25 mouse cellular contexts compared by ENCODE assay signal in the genomic region with DNA sequence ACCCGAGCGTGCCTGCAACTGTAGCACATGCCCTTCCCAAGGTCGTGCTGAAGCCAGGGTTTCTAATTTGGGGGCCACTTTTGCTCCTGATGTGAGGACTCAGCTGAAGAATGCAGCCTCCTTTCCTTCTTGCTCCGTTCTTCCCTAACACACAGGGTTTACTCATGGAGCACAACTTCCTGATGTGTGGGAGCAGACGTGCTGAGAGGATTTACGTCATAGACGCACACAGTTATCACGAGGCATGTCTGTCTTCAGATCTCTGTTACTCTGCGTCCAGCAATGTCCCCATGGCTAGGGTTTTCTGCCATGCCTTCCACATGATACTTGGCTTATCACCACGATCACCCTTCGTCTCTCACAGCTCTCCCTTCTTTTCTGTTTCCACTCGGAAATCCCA.
A peak's percentile ranks its signal among the peaks of the same experiment; 100 is the strongest.
DNase-seq lines count a peak whose midpoint lies in the region; ATAC-seq lines count a peak whose summit lies in the region.
"Had no signal": no experiment of that assay in that cellular context is flagged by ENCODE, and none has a peak within 500 bp of the region (broad histone marks: within the 10 kb centered on the region; RNA-seq: fewer than 3 reads in every experiment).

No protein-coding gene starts in this region.

- DNase-seq in frontal cortex, postnatal 14 days (ENCODE audit: low spot score in 2 of 2): no peak
- no peak for DNase-seq in heart, adult 8-10 months (ENCODE audit: low spot score)
- DNase-seq in layer of hippocampus, adult 9-11 months: peak; percentile 25
- DNase-seq in layer of hippocampus, adult 9-10 months (ENCODE audit: low spot score): no peak
- DNase-seq in cerebellum, adult 9-11 months: no peak
- DNase-seq: adrenal gland, adult 8-10 months; cerebellum, adult 9-10 months; gastrocnemius, postnatal 10 days; kidney, adult 8-10 months; kidney, postnatal 36 days; left cerebral cortex, postnatal 4 days; thymus, adult 2 months; thymus, postnatal 4 days had no signal

- peaks cover 8 to 11% of the 10 kb centered on the region in 2 experiments for H3K4me1 ChIP-seq in heart, embryonic 14.5 days (ENCODE audit: control insufficient read depth in 2 of 2, insufficient read depth in 2 of 2, low read length in 2 of 2)

- 21% methylated on average over 12 of the region's 12 CpGs for WGBS in heart, embryonic 14.5 days

- H3K27ac ChIP-seq in heart, embryonic 14.5 days (replicated peaks in 1 of 2; ENCODE audit: control insufficient read depth in 1 of 2, insufficient read depth in 1 of 2, low read depth in 2 of 2, low read length in 2 of 2): no peak overlapping the region
- H3K27ac ChIP-seq: embryonic facial prominence, embryonic 15.5 days; hindbrain, embryonic 14.5 days; limb, embryonic 15.5 days; liver, embryonic 14.5 days; lung, embryonic 15.5 days; neural tube, embryonic 15.5 days had no signal

- peak overlapping the region; percentile 2 to 21; a peak in 3 of 4 replicates for H3K4me3 ChIP-seq in heart, embryonic 14.5 days (ENCODE audit: control insufficient read depth in 1 of 2, insufficient read depth in 1 of 2, low read depth in 1 of 2, low read length in 2 of 2)
- H3K4me3 ChIP-seq: embryonic facial prominence, embryonic 15.5 days; limb, embryonic 15.5 days; lung, embryonic 15.5 days; neural tube, embryonic 15.5 days had no signal

- H3K36me3 ChIP-seq in heart, embryonic 14.5 days (ENCODE audit: control insufficient read depth, insufficient read depth, low read length): no peaks in the 10 kb centered on the region
- H3K36me3 ChIP-seq: embryonic facial prominence, embryonic 15.5 days; limb, embryonic 15.5 days; lung, embryonic 15.5 days; neural tube, embryonic 15.5 days had no signal

- no peaks in the 10 kb centered on the region for H3K9me3 ChIP-seq in heart, embryonic 14.5 days (ENCODE audit: control insufficient read depth, low read length)
- H3K9me3 ChIP-seq: embryonic facial prominence, embryonic 15.5 days; limb, embryonic 15.5 days; lung, embryonic 15.5 days; neural tube, embryonic 15.5 days had no signal

- peak; percentile 61 for ATAC-seq in frontal cortex, adult (ENCODE audit: low TSS enrichment)
- ATAC-seq in heart, embryonic 14.5 days (ENCODE audit: insufficient number of reproducible peaks, insufficient read depth, low FRiP score, low read depth): no peak
- 0 out of 2 replicates have a peak, but pooled peaks have one; percentile 7 for ATAC-seq in megakaryocyte, adult 5-6 weeks (ENCODE audit: poor library complexity, severe bottlenecking)
- ATAC-seq: forebrain, embryonic 14.5 days; inflammation-experienced regulatory T-cells, adult 6 months had no signal

- H3K4me2 ChIP-seq in heart, embryonic 14.5 days (ENCODE audit: low read length): peak overlapping the region; percentile 60
- H3K4me2 ChIP-seq: embryonic facial prominence, embryonic 15.5 days; hindbrain, embryonic 14.5 days; limb, embryonic 15.5 days; lung, embryonic 15.5 days; midbrain, embryonic 11.5 days; neural tube, embryonic 15.5 days had no signal

- H3K9ac ChIP-seq in heart, embryonic 14.5 days (ENCODE audit: low read length): peak overlapping the region; percentile 38; the same call in 1 of the 2 replicates
- H3K9ac ChIP-seq: embryonic facial prominence, embryonic 15.5 days; hindbrain, embryonic 14.5 days; limb, embryonic 15.5 days; liver, embryonic 14.5 days; lung, embryonic 15.5 days; neural tube, embryonic 15.5 days had no signal

- H3K27me3 ChIP-seq in heart, embryonic 14.5 days (ENCODE audit: control insufficient read depth, insufficient read depth, low read length): no peaks in the 10 kb centered on the region
- H3K27me3 ChIP-seq: embryonic facial prominence, embryonic 15.5 days; limb, embryonic 15.5 days; lung, embryonic 15.5 days; neural tube, embryonic 15.5 days had no signal
